Mouse (Mus musculus) leukemia stem cell, adult 10-12 weeks (primary cell): ENCODE results near the gene Mast1. TPM values are rescaled to one million over a fixed set of nuclear protein-coding genes. Genes with fewer than 3 reads are reported as not detected.

ENCODE experiments used
- polyA plus RNA-seq: library from polyadenylated mRNA; stranded (reverse); fragments of >175 nt; gene quantifications from 2 replicates; pipeline ENCODE4 v1.2.3, GENCODE M21; 2012; ENCODE audit warnings: low replicate concordance

Mast1 gene
- polyA plus RNA-seq = 0.66 and 1.1 TPM in 2 replicates

GRCm38 (mm10) chr8:84936962-84937546 is at the start of gene Mast1:
TSS of gene Mast1 (minus strand) at chr8:84937359.

GRCm38 (mm10) chr8:84978248-84978940 is 41.2 kb upstream of the Mast1 start, which contains the start of gene Junb:
TSS of gene Junb (minus strand) at chr8:84978718.

GRCm38 (mm10) chr8:84969241-84970134 is 32.3 kb upstream of the Mast1 start, which contains the start of the genes Gm49661, Prdx2 and Rnaseh2a:
TSS of gene Gm49661 (minus strand) at chr8:84969433.
TSS of gene Prdx2 (plus strand) at chr8:84969587.
TSS of gene Rnaseh2a (minus strand) at chr8:84969767.

DNA sequence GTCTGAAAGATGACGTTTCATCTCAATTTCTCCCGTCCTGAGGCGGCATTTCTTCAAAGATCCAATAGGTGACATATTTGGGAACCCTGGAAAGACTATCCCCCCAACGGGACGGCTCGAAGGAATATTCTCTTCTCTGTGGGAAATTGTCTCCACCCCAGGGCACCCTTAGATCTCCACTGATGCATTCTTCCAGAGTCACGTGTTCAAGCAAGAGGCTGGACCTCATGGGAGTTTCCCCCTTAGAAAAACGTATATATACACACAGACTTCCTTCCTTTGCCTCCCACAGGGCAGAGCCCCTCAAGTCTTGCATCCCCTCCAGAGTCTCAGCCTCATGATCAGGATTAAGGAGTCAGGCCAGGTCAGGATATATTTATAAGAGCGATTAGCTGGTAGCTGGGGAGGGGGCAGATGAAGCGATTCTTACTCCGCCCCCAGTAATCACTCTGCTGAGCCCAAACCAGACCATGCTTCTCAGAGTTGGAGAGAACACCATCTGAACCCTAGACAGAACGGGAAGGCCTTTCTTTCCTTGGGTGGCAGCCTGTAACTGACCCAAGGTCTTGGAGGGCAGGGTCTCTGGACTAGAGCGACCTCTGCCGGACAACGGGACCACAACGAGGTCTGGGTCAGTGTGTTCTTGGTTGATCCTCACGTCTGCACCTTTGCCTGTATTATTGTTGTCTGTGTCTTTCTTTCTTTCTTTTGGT is 9.5 kb upstream of the Mast1 start, which contains the start of gene Rtbdn:
Gene Rtbdn (plus strand): TSS at position 464 of the 713 bp plus-strand sequence.

GRCm38 (mm10) chr8:84908421-84909161 is 28.6 kb downstream of the Mast1 start, which contains the start of gene Dnase2a:
TSS of gene Dnase2a (plus strand) at chr8:84908560.

GRCm38 (mm10) chr8:84901752-84902151 is 35.4 kb downstream of the Mast1 start, which contains the start of gene Klf1:
TSS of gene Klf1 (plus strand) at chr8:84901928.

GRCm38 (mm10) chr8:84893709-84894134 is 43.4 kb downstream of the Mast1 start, which contains the start of gene Gcdh:
TSS of gene Gcdh (minus strand) at chr8:84893921.

GRCm38 (mm10) chr8:84871376-84872308 is 65.5 kb downstream of the Mast1 start, which contains the start of gene Syce2:
TSS of gene Syce2 (plus strand) at chr8:84872111.

Other genes with a start within 250 kb of the Mast1 start
- 145 and 272 TPM in 2 replicates for gene Nacc1, start 249.5 kb downstream of the Mast1 start, polyA plus RNA-seq
- 190 and 269 TPM in 2 replicates for gene Lyl1, start 235.9 kb downstream of the Mast1 start, polyA plus RNA-seq
- 27.2 and 30.1 TPM in 2 replicates for gene G430095P16Rik, start 214.4 kb downstream of the Mast1 start, polyA plus RNA-seq
- gene Nfix, start 137.0 kb downstream of the Mast1 start, polyA plus RNA-seq = 88.8 and 111 TPM in 2 replicates
- gene Dand5, start 114.5 kb downstream of the Mast1 start, polyA plus RNA-seq = 1.6 and 2.0 TPM in 2 replicates
- gene Gadd45gip1, start 105.8 kb downstream of the Mast1 start, polyA plus RNA-seq = 50.6 and 92.7 TPM in 2 replicates
- 1,135 and 1,429 TPM in 2 replicates for gene Rad23a, start 96.7 kb downstream of the Mast1 start, polyA plus RNA-seq
- 243 and 806 TPM in 2 replicates for gene Calr, start 90.4 kb downstream of the Mast1 start, polyA plus RNA-seq
- gene Farsa, start 80.4 kb downstream of the Mast1 start, polyA plus RNA-seq = 41.5 and 103 TPM in 2 replicates
- 58.0 and 82.4 TPM in 2 replicates for gene Syce2, start 65.2 kb downstream of the Mast1 start, polyA plus RNA-seq
- 47.9 and 84.2 TPM in 2 replicates for gene Gcdh, start 43.4 kb downstream of the Mast1 start, polyA plus RNA-seq
- 1,095 and 1,669 TPM in 2 replicates for gene Klf1, start 35.4 kb downstream of the Mast1 start, polyA plus RNA-seq
- 14.5 and 50.4 TPM in 2 replicates for gene Dnase2a, start 28.8 kb downstream of the Mast1 start, polyA plus RNA-seq
- gene Rtbdn, start 9.6 kb upstream of the Mast1 start, polyA plus RNA-seq = not detected in 2 replicates
- not detected in 2 replicates for gene Gm49661, start 32.1 kb upstream of the Mast1 start, polyA plus RNA-seq
- gene Prdx2, start 32.2 kb upstream of the Mast1 start, polyA plus RNA-seq = 98.3 and 368 TPM in 2 replicates
- gene Rnaseh2a, start 32.4 kb upstream of the Mast1 start, polyA plus RNA-seq = 523 and 1,249 TPM in 2 replicates
- gene Junb, start 41.4 kb upstream of the Mast1 start, polyA plus RNA-seq = 244 and 401 TPM in 2 replicates
- gene Hook2, start 53.2 kb upstream of the Mast1 start, polyA plus RNA-seq = 8.4 and 10.8 TPM in 2 replicates
- gene Best2, start 77.2 kb upstream of the Mast1 start, polyA plus RNA-seq = 0.15 TPM in 1 of 2 replicates, not detected in the other
- 115 and 306 TPM in 2 replicates for gene Asna1, start 87.9 kb upstream of the Mast1 start, polyA plus RNA-seq
- 189 and 354 TPM in 2 replicates for gene Trir, start 89.5 kb upstream of the Mast1 start, polyA plus RNA-seq
- 9.4 and 25.7 TPM in 2 replicates for gene Tnpo2, start 99.6 kb upstream of the Mast1 start, polyA plus RNA-seq
- gene Fbxw9, start 122.7 kb upstream of the Mast1 start, polyA plus RNA-seq = 8.5 and 14.5 TPM in 2 replicates
- gene Gm5741, start 130.6 kb upstream of the Mast1 start, polyA plus RNA-seq = not detected in 2 replicates
- 54.9 and 75.7 TPM in 2 replicates for gene Dhps, start 134.4 kb upstream of the Mast1 start, polyA plus RNA-seq
- gene Wdr83os, start 143.4 kb upstream of the Mast1 start, polyA plus RNA-seq = 2.5 and 39.0 TPM in 2 replicates
- gene Wdr83, start 143.9 kb upstream of the Mast1 start, polyA plus RNA-seq = 6.1 and 19.9 TPM in 2 replicates
- gene Man2b1, start 145.9 kb upstream of the Mast1 start, polyA plus RNA-seq = 2.8 and 9.6 TPM in 2 replicates
- 0.08 TPM in 1 of 2 replicates, not detected in the other for gene Zfp791, start 185.7 kb upstream of the Mast1 start, polyA plus RNA-seq
- not detected in 2 replicates for gene Cks1brt, start 214.6 kb upstream of the Mast1 start, polyA plus RNA-seq